Mouse (Mus musculus) midbrain, embryonic 14.5 days (tissue): ENCODE measurements at regions not wholly inside any gene's neighbourhood (a gene's known extent, or its start where the extent isn't known, plus 50 kb on each side); places are given as distances from the start of the nearest gene placed in this dataset.
"Not testable (repeated sequence)": the region's sequence is repeated elsewhere in the genome, so short reads cannot be mapped to it uniquely, and the experiment has no call there.

Experiments
- ATAC-seq: fragments of 200-750 bp; cut with Nextera tagmentation; 2 replicates; pipeline ENCODE4 v1.8.0; 2017; ENCODE audit warnings: moderate number of reproducible peaks, moderate library complexity; ENCODE audit not compliant: low FRiP score, low TSS enrichment
- DNase-seq: peaks from one replicate; pipeline ENCODE4 v3.0.0-alpha.2; 2015
- H3K27ac ChIP-seq: fragments of 300-500 bp; sonication (generic); replicated peaks from 2 replicates; pipeline ENCODE4 v1.5.1; 2014; ENCODE audit warnings: mild to moderate bottlenecking, low read depth, low read length, moderate library complexity
- H3K27me3 ChIP-seq: fragments of 300-500 bp; sonication (generic); 2 replicates; pipeline ENCODE4 v1.6.1; 2014; ENCODE audit warnings: low read length, control low read depth, mixed read lengths; ENCODE audit not compliant: control insufficient read depth, insufficient read depth
- H3K36me3 ChIP-seq: fragments of 300-500 bp; sonication (generic); 2 replicates; pipeline ENCODE4 v1.6.1; 2014; ENCODE audit warnings: low read length, control low read depth; ENCODE audit not compliant: control insufficient read depth, insufficient read depth
- H3K4me1 ChIP-seq: fragments of 300-500 bp; sonication (generic); 2 replicates; pipeline ENCODE4 v1.6.1; 2014; ENCODE audit warnings: mild to moderate bottlenecking, antibody characterized with exemption, low read length, control low read depth; ENCODE audit not compliant: control insufficient read depth, insufficient read depth
- H3K4me2 ChIP-seq: fragments of 300-500 bp; sonication (generic); 2 replicates; pipeline ENCODE4 v1.6.1; 2014; ENCODE audit warnings: mild to moderate bottlenecking, low read length, moderate library complexity
- H3K4me3 ChIP-seq: fragments of 300-500 bp; sonication (generic); replicated peaks from 2 replicates; pipeline ENCODE4 v1.5.1; 2014; ENCODE audit warnings: low read depth, low read length
- H3K9ac ChIP-seq: fragments of 300-500 bp; sonication (generic); replicated peaks from 2 replicates; pipeline ENCODE4 v1.6.1; 2014; ENCODE audit warnings: mild to moderate bottlenecking, low read length, moderate library complexity
- H3K9me3 ChIP-seq: fragments of 300-500 bp; sonication (generic); 2 replicates; pipeline ENCODE4 v1.6.1; 2016; ENCODE audit warnings: low read length, control low read depth, mixed read lengths; ENCODE audit not compliant: control insufficient read depth
- WGBS: fragments of 180-500 bp; shearing (Covaris S2); extraction: QIAGEN DNeasy Blood & Tissue Kit; methylation state at CpG from one replicate; pipeline ENCODE4 v1.1.7; 2014; 5-methylcytosine and 5-hydroxymethylcytosine counted together

GRCm38 (mm10) chr4:89753484-89753883 lies 74.2 kb downstream of the Dmrta1 start:
- Histone ChIP-seq H3K9me3 (no peaks in the 10 kb centered on the region), H3K36me3 (no peaks in the 10 kb centered on the region), H3K27ac (no peak overlapping the region), H3K9ac (no peak overlapping the region), H3K4me3 (no peak overlapping the region), H3K27me3 (no peaks in the 10 kb centered on the region), H3K4me2 (no peak overlapping the region), H3K4me1 (no peaks in the 10 kb centered on the region)
- WGBS: 97% methylated on average over 1 of the region's 1 CpGs
- ATAC-seq (no peak), DNase-seq (no peak)

- no peak overlapping the region for H3K9ac ChIP-seq
- H3K27ac ChIP-seq: no peak overlapping the region
- no peaks in the 10 kb centered on the region for H3K9me3 ChIP-seq
- no peaks in the 10 kb centered on the region for H3K36me3 ChIP-seq
- WGBS: 68% methylated on average over 10 of the region's 10 CpGs
- no peak overlapping the region for H3K4me3 ChIP-seq
- no peak for ATAC-seq
- no peaks in the 10 kb centered on the region for H3K4me1 ChIP-seq
- no peaks in the 10 kb centered on the region for H3K27me3 ChIP-seq
- DNase-seq: peak; percentile 1
- H3K4me2 ChIP-seq: no peak overlapping the region
Observed at GRCm38 (mm10) chr4:89776269-89776668, 97.0 kb downstream of the Dmrta1 start.

GRCm38 (mm10) chr4:89781487-89781886 lies 102.3 kb downstream of the Dmrta1 start:
- Histone ChIP-seq H3K4me2 (no peak overlapping the region), H3K9me3 (no peaks in the 10 kb centered on the region), H3K9ac (no peak overlapping the region), H3K4me3 (no peak overlapping the region), H3K27ac (no peak overlapping the region), H3K36me3 (no peaks in the 10 kb centered on the region), H3K4me1 (no peaks in the 10 kb centered on the region), H3K27me3 (no peaks in the 10 kb centered on the region)
- no peak for DNase-seq
- WGBS: 94% methylated on average over 1 of the region's 1 CpGs
- no peak for ATAC-seq

- no peaks in the 10 kb centered on the region for H3K9me3 ChIP-seq
- H3K27ac ChIP-seq: no peak overlapping the region
- H3K4me2 ChIP-seq: no peak overlapping the region
- no peak overlapping the region for H3K9ac ChIP-seq
- ATAC-seq (no peak), DNase-seq (no peak)
- no peaks in the 10 kb centered on the region for H3K27me3 ChIP-seq
- WGBS: 88% methylated on average over 7 of the region's 7 CpGs
- H3K4me1 ChIP-seq: no peaks in the 10 kb centered on the region
- no peaks in the 10 kb centered on the region for H3K36me3 ChIP-seq
- no peak overlapping the region for H3K4me3 ChIP-seq
Observed at GRCm38 (mm10) chr4:89816823-89817222, 137.6 kb downstream of the Dmrta1 start.

- WGBS: 57% methylated on average over 6 of the region's 6 CpGs
- ATAC-seq (no peak; the same call in 1 of the 2 replicates), DNase-seq (peak; percentile 33)
- Histone ChIP-seq H3K36me3 (no peaks in the 10 kb centered on the region), H3K27ac (no peak overlapping the region), H3K27me3 (no peaks in the 10 kb centered on the region), H3K9ac (no peak overlapping the region), H3K4me3 (no peak overlapping the region), H3K4me1 (no peaks in the 10 kb centered on the region), H3K9me3 (no peaks in the 10 kb centered on the region), H3K4me2 (no peak overlapping the region)
Observed at GRCm38 (mm10) chr4:89834552-89835206, 155.4 kb downstream of the Dmrta1 start.

- DNase-seq (peak; percentile 51), ATAC-seq (peak; percentile 76)
- 0 out of 2 replicates have a peak overlapping the region, but pooled peaks have one; percentile 20 for H3K4me2 ChIP-seq
- 33% methylated on average over 6 of the region's 15 CpGs for WGBS
- H3K9ac ChIP-seq, H3K9me3 ChIP-seq, H3K27ac ChIP-seq, H3K4me3 ChIP-seq, H3K4me1 ChIP-seq, H3K27me3 ChIP-seq, H3K36me3 ChIP-seq: not testable (repeated sequence)
Observed at GRCm38 (mm10) chr4:89875375-89876055, 196.3 kb downstream of the Dmrta1 start.

- H3K9me3 ChIP-seq, H3K27me3 ChIP-seq, H3K36me3 ChIP-seq, H3K27ac ChIP-seq, DNase-seq, ATAC-seq, H3K4me1 ChIP-seq, H3K9ac ChIP-seq: not testable (repeated sequence)
- peak overlapping the region; percentile 30 for H3K4me3 ChIP-seq
- 18% methylated on average over 7 of the region's 14 CpGs for WGBS
- H3K4me2 ChIP-seq: peak overlapping the region; percentile 52
Observed at GRCm38 (mm10) chr4:89876131-89876530, 196.9 kb downstream of the Dmrta1 start.

GRCm38 (mm10) chr4:89881083-89881482 lies 201.8 kb downstream of the Dmrta1 start:
- 53% methylated on average over 3 of the region's 3 CpGs for WGBS
- H3K9me3 ChIP-seq: no peaks in the 10 kb centered on the region

GRCm38 (mm10) chr4:89909622-89910021 lies 230.4 kb downstream of the Dmrta1 start:
- Histone ChIP-seq H3K4me1 (no peaks in the 10 kb centered on the region), H3K36me3 (no peaks in the 10 kb centered on the region), H3K27me3 (no peaks in the 10 kb centered on the region), H3K4me3 (no peak overlapping the region), H3K4me2 (no peak overlapping the region), H3K27ac (no peak overlapping the region), H3K9ac (no peak overlapping the region), H3K9me3 (peaks cover 3% of the 10 kb centered on the region; the same call in 1 of the 2 replicates)
- DNase-seq (no peak), ATAC-seq (no peak)

More at GRCm38 (mm10) chr4:89881083-89881482, 201.8 kb downstream of the Dmrta1 start:
- DNase-seq: peak; percentile 72
- ATAC-seq: no peak
- no peak overlapping the region for H3K27ac ChIP-seq
- H3K9ac ChIP-seq: no peak overlapping the region
- H3K36me3 ChIP-seq: no peaks in the 10 kb centered on the region
- no peaks in the 10 kb centered on the region for H3K4me1 ChIP-seq
- H3K4me3 ChIP-seq: no peak overlapping the region
- no peaks in the 10 kb centered on the region for H3K27me3 ChIP-seq
- H3K4me2 ChIP-seq: no peak overlapping the region
